Mouse (Mus musculus): Measurements from ENCODE around the gene Timmdc1.

Gene Timmdc1

DNA sequence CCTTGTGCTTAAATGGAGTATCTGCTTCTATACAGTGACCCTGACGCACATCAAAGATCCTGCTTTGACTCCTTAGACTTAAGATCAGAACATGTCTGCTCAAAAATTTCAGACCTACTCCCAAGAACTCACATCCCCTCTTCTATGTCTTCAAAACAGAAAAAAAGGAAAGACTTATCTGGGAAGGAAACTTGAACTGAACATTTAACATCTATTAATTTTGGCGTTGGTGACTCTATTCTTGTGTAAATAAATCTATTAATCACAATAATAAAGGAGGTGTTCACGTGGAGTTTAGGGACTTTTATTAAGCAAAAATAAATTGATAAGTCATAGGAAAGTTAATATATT, 69.3 kb downstream of the Timmdc1 start:
- in situ Hi-C loops (cut with MboI; ENCODE audit: low pct_unique_long_range_greater_than_20kb in 1 of 2, low sequenced_read_pairs in 2 of 2, unreplicated experiment in 1 of 2) = no loop called here

DNA sequence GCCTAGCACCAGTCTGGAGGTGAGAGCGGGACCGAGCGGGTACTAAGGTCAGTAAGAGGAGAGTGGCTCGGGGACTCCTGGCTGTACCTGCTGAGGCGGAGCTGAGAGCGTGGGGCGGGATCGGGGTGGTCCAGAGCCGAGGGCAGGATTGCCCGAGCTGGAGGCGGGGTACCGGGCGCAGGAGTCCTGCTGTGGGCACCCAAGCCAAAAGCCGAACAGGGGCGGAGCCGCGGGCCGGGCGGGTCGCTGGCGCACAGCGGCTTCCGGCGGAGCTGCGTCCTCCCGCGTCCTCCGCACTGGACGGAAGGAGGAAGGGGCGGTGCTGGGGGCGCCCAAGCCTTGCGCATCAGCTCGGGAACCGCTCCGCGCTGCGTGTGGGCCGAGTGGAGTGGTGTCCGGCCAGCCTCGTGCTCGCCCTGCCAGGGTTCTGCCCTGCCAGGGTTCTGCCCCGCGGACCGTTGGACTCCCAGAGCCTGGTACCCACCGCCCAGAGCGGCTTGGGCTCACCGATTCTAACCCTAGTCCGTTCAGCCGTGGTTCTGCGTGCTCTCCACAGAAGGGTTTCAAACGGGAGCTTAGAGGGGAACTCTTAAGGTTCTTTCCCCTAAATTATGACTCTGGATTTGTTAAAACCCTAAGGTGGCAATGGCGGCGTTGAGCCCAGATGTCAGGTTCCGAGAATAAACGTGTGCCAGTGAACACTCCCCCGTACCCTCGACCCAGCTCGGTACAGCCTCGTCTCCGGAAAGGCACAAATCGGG, 69.8 kb downstream of the Timmdc1 start, which contains the start of gene Adprh:
TSS of gene Adprh (minus strand) at position 262 of the 761 bp plus-strand sequence.
- in situ Hi-C loops (cut with MboI; ENCODE audit: low pct_unique_long_range_greater_than_20kb in 1 of 2, low sequenced_read_pairs in 2 of 2, unreplicated experiment in 1 of 2) = no loop called here

DNA sequence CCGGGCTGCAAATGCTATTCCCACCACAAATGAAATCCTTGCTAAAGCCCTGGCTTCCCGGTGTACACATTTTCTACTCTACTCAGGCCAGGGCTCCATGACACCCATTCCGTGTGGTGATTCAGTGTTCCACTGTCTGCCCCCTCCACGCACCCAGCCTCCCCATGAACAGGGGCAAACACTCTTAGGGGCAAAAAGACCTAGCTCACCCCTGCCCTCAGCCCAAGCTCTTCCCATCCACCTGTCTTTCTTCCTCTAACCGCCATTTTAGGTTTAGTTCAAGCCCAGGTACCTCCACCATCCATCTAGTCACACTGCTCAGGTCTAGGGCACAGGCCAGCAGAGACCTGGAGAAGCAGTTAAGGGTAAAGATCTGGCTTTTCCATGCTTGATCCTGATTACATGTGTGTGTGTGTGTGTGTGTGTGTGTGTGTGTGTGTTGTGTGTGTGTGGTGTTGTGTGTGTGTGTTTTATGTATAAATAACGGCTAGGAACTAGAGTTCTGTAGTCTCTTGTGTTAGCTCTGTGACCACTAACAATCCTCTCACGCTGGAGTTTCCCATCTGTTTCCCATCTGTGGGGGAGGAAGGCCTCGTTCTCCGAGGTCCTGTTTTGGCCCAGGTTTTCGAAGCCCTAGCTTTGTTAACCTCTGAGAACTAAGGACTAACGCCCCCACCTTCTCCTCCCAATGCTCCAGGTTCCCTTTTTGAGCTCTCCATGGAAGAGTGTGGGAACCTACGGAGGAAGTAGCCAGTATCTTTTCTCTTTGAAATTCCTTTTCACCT, 70.8 kb downstream of the Timmdc1 start:
- in situ Hi-C loops (cut with MboI; ENCODE audit: low pct_unique_long_range_greater_than_20kb in 1 of 2, low sequenced_read_pairs in 2 of 2, unreplicated experiment in 1 of 2) = no loop called here

DNA sequence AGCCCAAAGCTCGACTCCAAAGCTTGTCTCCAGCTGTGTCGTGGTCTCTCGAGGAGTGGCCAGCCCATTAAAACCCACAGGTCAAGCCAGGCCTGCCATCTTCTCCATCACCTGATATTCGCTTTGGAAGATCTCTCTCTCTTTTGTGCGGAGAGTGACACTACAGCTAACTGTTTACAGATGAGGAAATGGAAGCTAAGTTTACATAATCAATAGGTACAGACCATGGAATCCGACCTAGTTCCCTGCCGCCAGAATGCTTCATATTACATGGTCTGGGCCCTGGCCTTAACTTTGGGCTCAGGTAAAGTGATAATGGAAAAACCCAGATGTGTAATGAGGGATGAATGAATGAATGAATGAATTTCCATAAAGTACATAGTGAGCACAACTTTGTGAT, 71.8 kb downstream of the Timmdc1 start:
- in situ Hi-C loops (cut with MboI; ENCODE audit: low pct_unique_long_range_greater_than_20kb in 1 of 2, low sequenced_read_pairs in 2 of 2, unreplicated experiment in 1 of 2) = no loop called here

DNA sequence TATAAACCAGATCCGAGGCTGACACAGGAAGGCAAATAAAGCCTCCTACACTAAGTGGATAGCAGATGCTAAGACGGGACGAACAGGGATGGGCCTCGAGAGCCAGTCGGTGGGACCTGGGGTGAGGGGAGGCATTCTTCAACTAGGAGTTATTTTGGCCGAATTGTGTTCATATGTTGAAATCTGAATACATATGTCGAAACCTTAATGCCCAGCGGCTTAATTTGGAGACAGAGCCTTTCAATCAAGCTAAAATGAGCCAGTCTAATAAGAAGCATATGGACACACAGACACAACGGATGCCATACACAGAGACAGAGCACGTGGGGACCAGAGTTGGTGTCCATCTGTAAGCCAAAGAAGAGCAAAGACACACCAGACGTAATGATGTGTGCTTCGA, 74.0 kb downstream of the Timmdc1 start:
- in situ Hi-C loops (cut with MboI; ENCODE audit: low pct_unique_long_range_greater_than_20kb in 1 of 2, low sequenced_read_pairs in 2 of 2, unreplicated experiment in 1 of 2) = no loop called here

Data from mouse embryonic stem cell (cell line).